Mouse (Mus musculus) liver, embryonic 14.5 days (tissue): ENCODE measurements around the gene Mrps15.

Experiments used
- CTCF ChIP-seq: IDR thresholded peaks from 2 replicates; pipeline ENCODE4 v1.5.1; 2016; ENCODE audit warnings: antibody characterized with exemption, low read depth, control low read depth
- EP300 ChIP-seq: IDR thresholded peaks from 2 replicates; pipeline ENCODE4 v1.6.1; 2016; ENCODE audit warnings: antibody characterized with exemption, low read depth

GRCm38 (mm10) chr4:126084382-126084781 is 37.7 kb downstream of the Mrps15 start:
- TF ChIP-seq CTCF (no peak), EP300 (no peak)
